Mouse (Mus musculus) gastrocnemius, postnatal 4 days (tissue): ENCODE results near the gene Ankrd50. TPM values are rescaled to one million over a fixed set of nuclear protein-coding genes. Genes with fewer than 3 reads are reported as not detected.
A peak's percentile ranks its signal among the peaks of the same experiment; 100 is the strongest.

ENCODE experiments used
- DNase-seq, 2 experiments: peaks; one replicate each; pipeline ENCODE4 v3.0.0; 2021 to 2022; ENCODE audit warnings: low spot score in 2 of 2, mixed read lengths in 2 of 2
- long read RNA-seq, 2 experiments: library from polyadenylated mRNA; stranded (forward); transcript quantifications; one replicate each; pipeline ENCODE4 v2.0.0; 2021
- total RNA-seq, 2 experiments: library from RNA; stranded (reverse); gene quantifications; 2 replicates each; pipeline ENCODE4 v1.2.3; 2021

Ankrd50 gene
- 10 to 100 TPM; 72.3 to 74.3 TPM for total RNA-seq
- long read RNA-seq, experiment 1, full-length matches to known transcripts: 19 of 38 reads
- long read RNA-seq, experiment 1, partial matches to known transcripts: 2 of 38 reads
- long read RNA-seq, experiment 1, other reads (novel, unspliced or antisense): 17 of 38 reads
- long read RNA-seq, experiment 2, full-length matches to known transcripts: 11 of 46 reads
- long read RNA-seq, experiment 2, partial matches to known transcripts: 4 of 46 reads
- long read RNA-seq, experiment 2, other reads (novel, unspliced or antisense): 31 of 46 reads

DNA sequence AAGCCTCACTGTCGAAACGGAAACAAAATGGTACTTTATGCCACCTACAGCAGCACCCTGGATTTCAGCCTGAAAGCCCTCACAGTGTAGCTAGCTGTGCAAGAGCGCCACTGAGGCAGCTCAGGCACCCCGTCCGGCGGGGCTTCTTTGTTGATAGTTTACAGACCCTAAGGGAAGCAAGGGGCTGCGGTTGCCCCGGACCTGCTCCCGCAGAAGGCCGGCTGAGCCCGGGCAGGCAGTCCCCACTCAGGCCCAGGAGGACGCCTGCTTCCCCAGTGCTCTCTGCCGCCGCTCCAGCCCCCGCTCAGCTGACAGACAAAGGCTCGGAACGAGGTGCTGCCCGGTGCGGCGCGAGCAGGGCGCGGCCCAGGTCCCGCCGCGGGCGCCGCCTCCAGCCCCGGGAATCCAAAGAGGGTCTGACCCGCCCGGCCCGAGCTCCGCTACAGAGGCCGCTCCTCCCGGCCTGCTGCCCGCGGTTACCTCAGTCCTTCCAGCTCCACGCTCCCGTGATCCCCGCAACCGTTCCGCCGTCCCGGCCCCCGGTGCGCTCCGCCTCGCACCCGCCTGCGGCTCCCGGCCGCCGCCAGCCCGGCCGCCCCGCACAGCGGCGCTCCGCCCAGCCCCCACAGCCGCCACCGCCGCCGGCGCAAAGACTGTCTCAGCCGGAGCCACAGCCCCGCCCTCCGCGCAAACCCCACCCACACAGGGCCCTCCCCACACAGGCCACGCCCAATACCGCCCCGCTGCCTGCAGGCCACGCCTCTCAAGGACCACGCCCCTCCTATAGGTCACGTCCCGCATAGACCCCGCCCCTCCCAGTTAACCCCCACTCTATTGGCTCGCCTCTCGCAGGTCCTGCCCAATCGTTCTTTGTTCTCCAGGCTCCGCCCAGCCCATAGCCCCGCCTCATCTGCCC lies at the start of gene Ankrd50:
Gene Ankrd50, minus strand, starts transcription at position 654 of the 916 bp plus-strand sequence.
- DNase-seq: peak; percentile 99

DNA sequence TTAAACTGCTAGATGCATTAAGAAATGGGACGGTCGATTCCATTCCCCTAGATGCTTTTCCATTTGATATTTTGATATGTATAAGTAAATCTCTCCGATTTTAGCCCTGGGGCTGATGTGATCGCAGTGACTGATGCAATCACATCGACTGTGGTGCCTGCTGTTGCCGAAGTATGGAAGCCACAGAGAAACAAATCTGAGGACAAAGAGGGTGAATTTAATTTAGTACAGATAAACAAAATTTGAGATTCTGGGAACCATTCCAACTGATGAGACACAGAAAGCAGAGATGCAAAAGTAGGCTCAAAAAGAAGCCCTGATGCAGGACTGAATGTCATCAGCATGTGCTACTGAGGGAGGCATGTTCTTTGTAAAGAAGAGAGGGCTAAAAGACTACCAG lies 49.6 kb upstream of the Ankrd50 start:
- no peak for DNase-seq

DNA sequence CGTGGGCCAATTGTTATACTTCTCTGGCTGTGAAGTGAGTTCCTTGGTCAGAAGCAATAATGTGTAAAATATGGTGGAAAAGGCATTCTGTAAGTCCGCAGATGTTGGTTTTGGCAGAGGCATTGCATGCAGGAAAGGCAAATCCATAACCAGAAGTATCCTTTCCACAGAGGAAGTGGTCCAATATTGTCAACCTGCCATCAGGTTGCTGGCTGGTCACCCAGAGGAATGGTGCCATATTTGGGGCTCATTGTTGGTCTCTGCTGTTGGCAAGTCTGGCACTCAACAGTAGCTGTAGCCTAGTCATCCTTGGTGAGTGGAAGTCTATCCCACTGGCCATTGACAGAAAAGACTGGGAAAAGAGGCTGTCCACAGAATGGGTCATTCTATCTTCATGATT lies 35.8 kb upstream of the Ankrd50 start:
- no peak for DNase-seq

DNA sequence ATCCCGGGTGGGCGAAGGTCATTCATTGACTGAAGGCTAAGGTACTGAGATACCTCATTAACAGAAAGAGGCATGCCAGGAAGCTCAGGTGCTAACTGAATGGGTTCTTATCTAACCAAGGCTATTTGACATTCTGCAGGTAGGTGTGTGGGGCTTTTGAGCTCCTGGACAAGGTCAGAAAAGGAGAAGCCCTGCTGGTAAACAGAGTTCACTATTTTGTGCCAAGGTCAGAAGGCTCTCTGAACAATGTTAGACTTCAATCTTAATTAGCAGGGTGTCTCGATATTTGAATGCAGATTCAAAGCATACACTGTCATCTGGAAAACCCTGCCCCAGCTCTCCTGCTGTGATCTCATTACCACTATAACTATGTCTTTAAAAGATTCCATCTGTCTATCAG lies 35.3 kb upstream of the Ankrd50 start:
- DNase-seq: no peak

DNA sequence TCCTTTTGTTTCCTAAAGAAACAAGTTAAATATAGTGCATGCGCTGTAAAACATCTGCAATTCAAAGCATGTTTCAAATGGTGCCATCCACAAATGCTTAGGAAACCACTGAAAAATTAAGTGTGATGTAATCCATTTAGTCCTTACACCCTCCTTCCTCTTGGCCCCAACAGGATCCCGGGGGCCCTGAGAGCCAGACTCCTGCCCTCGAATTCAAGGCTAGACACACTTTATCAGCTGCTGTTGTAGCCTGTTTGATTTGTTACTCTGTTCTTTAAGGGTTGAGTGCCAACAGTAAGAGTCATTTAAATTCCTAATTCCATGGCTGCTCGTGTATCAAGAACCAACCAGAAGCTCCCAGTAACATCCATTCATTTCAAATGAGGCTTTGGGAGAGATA lies 19.0 kb upstream of the Ankrd50 start:
- no peak for DNase-seq

DNA sequence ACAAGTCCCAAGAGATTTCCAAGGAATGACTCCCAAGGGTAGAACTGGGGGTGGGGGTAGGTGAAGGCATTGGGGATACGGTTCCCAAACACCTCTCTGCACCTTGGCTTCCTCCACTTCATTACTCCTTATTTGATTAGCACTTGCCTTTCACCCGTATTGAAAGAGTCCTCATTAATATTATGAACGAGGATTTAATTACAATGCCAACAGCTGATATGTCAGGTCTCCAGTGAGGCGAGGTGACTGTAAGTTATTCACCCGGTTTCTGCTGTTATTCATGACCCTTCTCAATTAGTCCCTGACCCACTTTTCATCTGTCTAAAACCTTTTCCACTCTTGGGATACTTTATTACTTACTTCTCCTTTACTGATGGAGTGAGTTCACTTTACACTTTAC lies 17.5 kb upstream of the Ankrd50 start:
- DNase-seq: no peak

DNA sequence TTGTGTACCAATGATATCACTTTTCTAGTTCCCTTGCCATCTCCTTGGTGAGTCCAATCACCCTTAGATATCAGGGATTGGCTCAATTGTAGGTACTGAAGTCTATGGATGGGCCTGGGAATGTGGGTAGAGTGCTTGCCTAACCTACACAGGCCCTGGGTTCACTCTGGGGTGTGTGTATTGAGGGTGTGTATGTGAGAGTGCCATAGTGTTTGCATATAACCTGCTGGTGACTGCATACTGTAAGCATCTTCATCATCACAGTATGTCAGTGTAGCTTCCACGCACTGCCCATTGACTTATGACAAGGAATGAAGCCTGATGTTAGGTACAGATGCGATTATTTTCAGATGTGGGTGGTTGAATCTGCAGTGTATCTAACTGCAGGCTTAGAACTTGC lies 17.1 kb upstream of the Ankrd50 start:
- no peak for DNase-seq

DNA sequence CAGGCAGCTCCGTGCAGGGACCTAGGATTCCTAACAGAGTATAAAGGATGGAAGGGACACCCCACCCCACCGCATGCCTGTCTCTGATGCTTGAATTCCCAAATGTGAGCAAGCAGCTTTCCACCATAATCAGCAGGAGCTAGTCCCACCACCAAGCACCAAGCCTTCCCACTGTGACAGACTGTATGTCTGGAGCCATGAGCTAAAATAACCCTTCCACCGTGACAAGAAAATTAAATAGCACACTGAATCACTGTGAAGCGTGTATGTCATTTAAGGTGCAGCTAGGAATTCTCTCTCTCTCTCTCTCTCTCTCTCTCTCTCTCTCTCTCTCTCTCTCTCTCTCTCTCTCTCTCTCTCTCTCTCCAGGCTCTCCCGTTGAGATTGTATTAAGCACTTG lies 16.7 kb upstream of the Ankrd50 start:
- no peak for DNase-seq

DNA sequence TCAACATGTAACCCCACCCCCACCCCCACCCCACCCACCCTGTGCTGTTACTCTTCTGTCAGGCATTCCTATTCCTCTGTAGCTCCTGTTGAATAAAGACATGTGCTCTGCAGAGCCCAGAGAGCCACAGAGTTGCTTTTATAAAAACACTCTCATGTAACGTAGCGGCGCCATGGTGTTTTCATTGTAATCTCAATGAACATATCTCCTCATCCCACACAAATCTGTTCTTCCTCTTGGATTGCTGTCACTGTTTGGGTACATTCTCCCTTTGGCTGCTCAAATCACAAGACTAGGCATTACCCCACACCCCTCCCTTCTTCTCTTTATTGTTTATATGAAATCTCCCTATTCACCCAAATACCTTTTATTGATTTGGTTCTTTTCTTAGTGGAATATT lies 13.9 kb upstream of the Ankrd50 start:
- DNase-seq: no peak

DNA sequence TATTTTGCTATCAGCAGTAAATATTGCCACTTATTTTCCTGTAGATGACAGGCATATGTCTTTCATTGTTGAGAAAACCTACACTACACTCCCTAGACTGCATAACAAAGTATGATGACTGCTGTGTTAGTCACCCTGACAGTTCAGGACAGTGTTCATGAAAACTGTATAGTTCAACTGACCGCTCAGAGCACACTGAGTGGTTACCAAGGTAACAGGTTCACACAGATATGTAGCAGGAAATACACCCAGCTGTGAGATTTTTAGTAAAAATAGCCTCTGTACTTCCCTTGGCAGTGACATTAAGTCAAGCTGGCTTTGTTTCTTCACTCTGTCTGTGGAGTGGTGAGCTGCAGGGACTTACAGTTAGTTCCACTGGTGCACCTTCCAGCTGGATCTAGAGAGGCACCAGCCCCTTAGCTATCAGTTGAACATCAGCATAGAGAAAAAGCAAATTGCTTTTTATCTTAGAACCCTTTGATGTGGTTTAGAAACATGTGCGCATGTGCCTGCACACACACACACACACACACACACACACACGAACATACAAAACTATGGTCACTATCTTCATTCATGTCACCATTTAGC lies 12.2 kb upstream of the Ankrd50 start:
- DNase-seq: no peak

DNA sequence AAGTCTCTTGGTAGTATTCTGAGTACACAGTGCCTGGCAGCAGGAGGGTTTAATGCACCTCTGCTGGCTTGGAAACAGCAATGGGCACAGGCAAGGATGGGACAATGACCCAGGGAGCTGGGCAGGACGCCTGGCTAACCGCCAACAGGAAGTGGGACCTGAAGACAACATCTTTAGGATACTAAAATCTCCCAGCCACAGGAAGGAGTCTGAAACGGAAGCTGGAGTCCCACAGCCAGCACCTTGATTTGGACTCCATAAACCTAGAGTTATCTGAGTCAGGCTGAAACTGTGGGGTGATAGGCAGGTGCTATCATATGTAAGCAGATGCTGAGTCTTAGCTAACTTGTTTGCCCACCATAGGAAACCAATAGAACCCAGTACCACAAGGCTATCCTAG lies 7.1 kb upstream of the Ankrd50 start:
- DNase-seq: no peak

DNA sequence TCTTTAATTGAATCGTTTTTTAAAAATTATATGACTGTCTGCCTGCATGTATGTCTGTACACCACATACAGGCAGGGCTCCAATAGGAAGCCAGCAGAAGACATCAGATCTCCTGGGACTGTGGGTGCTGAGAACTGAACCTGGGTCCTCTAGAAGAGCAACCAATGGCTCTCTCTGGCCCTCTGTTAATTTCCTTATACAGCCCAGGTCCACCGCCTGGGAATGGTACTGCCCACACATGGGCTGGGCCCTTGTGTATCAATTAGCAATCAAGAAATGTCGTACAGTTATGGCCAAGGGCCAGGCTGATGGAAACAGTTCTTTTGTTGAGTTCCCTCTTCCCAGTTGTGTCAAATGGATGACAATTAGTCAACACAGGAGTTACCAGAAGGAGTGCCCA lies 6.6 kb upstream of the Ankrd50 start:
- no peak for DNase-seq

DNA sequence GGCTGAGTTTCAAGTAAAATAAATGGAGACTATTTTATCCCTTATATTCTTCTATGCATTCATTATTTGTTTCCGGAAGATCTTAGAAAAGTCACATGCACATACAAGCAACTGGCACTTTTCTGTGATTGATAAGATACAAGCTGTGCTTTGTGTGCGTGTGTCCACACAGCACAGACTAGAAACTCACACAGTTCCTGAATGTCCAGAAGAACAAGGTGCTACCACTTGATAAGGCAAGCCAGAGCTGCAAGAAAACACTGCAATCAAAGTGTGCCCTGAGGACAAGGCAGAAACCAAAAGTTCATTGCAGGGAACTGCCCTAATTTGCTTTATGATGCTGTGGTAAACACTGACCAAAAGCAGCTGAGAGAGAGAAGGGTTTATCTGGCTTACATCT lies 6.1 kb upstream of the Ankrd50 start:
- no peak for DNase-seq

DNA sequence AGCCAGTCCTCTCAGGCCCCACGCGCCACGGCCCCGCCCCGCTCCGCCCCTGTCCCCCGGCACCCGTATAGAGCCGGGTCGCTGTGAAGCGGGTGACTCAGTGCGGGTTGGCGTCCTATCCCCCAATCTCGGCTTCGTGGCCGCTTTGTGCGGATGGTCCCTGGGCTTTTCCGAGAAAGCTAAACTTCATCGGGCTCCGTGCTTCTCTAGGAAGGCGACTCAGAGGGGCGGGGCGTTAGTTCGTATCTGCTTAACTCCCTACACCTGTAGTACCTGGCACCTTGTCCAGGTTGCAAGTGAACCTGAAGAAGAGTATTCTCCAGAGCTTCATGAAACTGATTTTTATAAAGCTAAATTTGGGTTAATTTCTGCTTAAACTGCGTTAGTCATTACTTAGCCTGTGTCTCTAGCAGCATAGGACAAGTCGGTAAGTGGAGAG lies 482 bp upstream of the Ankrd50 start:
- no peak for DNase-seq

DNA sequence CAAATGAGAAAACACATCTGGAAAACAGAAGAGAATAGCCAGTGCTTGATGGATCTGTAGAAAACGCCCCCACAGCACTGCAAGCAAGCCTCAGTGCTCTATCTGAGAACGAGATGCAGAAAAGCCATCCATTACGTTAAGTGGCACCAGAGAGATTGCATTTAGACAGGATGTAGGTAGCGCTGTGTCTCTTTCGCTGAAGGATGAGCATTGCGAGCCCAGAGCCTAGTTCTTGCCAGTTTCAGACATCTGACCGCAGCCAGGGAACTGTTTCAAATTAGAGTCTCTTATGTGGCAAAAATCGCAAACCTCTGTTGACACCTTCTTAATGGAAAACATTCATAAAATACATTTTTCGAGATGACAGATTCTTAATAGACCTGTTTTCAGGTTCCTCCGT lies 1.1 kb downstream of the Ankrd50 start:
- no peak for DNase-seq

DNA sequence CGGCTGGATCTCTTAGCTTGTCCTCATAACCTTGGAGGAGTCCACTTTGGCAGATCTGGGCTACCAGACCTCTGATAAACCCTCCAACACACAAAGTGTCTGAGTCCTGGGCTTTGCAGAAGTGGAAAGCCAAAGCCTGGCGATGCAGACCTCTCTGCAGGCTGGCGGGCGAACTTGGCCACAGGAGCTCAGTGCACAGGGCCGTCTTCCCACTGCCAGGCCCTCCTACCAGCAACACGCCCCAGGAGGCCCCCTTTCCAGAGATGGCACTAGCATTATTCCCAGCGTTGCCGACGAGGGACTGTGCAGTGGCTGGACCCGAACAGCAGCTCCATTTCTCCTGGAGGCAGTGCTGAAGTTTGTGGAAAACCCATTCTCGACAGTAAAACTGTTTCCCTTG lies 1.9 kb downstream of the Ankrd50 start:
- peak; percentile 24 to 29 for DNase-seq

DNA sequence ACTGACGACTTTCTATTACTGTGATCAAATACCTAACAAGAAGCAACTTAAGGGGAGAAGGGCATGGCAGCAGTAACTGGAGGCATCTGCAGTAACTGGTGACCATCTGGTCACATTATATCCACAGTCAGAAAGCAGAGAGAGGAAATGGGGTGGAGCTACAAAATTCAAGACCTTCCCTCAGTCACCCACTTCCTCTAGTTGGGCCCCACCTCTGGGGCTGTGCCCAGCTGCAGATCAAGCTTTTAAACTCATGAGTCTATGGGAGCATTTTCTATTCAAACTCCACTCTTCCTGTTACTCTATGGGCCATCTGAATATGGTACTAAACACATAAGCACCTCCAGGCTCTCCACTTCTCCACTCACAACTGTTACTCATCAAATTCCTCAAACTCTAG lies 3.5 kb downstream of the Ankrd50 start:
- no peak for DNase-seq

DNA sequence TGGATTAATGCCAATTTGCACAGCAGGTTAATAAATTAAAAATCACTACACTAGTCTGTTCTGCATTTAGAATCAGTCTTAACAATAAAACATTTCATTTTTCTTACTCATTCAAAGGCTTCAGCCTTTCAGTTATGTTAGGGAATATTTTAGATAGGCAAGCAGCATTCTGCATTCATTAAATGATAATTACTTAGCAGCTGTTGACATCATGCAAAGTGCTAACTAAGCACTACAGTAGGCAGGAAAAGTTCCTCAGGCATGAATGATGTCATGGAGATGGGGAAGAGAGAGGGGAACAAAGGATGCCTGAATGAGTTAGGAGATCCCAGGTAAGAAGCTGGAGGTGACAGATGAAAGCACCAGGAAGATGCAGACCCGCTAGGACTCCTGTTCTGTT lies 6.7 kb downstream of the Ankrd50 start:
- DNase-seq: no peak

DNA sequence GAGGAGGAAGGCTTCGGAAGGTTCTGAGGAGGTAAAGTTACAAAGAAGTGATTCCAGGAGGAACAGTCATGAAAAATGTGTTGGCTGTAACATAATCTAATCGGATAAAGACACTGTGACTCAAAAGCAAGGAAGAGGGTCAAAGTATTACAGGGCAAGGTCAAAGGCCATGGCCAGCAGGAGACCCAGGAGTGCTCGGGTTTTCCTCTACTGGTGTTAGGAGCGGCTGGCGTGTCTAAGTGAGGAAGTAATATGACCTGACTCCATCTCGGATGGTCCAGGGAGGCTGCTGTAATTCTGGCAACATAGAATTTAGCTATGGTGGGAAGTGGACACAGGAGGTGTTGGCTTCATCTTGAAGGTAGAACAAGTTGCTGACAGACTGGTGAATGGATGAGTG lies 9.1 kb downstream of the Ankrd50 start:
- no peak for DNase-seq

DNA sequence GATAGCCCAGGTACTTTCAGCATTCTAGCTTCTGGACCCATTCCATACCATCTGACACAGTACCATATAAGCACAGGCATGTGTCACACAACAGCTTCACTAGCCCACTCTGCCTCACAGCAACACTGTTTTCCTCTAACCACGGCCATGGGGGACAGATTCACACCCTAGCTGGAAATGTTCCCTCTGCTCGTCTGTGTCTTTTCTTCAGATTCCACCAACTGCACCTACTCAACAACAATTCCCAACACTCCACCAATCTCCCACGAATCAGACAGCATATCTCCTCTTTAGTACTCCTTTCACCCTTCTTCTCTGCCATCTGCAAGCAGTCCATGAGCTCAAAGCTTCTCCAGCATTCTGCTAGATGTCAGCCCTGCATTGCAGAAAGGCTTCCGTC lies 11.5 kb downstream of the Ankrd50 start:
- no peak for DNase-seq

DNA sequence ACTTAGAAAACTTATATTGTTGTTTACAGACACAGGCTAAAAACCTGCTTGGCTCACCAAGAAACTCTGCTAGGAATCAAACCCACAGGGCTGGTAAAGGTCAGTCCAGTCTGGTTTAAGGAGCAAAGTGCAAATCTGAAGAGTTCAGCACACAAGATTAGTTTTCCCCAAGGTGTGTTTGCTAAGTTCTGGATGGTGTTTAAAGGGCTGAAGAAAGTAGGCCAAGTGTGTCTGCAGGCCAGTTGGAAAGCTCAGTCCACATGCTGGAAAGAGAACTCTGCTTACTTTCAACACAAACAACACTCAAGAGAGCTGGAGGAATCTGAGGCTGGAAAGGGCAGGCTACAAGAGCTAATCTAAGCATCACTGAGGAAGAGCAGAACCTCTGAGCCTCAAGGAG lies 13.1 kb downstream of the Ankrd50 start:
- no peak for DNase-seq

DNA sequence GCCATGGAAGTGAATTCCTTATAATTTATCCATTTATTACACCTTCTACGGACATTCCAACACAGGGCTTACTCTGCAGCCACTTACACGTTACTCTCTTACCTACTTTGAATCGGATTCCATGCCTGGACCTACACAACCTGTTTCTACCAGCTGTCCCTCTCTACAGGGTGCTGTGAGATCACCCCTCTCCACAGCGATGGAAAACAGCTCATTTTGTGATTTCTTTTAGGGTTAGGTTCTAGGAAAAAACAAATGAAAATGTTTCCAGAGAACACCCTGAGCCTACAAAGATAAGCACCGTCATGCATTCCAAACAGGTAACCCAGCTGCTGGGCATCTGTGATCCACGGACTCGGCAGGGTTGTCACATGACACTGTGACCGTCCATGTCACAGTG lies 16.5 kb downstream of the Ankrd50 start:
- DNase-seq: no peak
